Mouse (Mus musculus): ENCODE data around the gene Ubl3.

The Ubl3 gene

GRCm38 (mm10) chr5:148552187-148553071 is at the start of gene Ubl3:
Ubl3 (minus strand) TSS chr5:148552789.
- peak; percentile 84 to 90 for DNase-seq (ENCODE audit: low spot score in 2 of 2)

GRCm38 (mm10) chr5:148598376-148598775 is 45.8 kb upstream of the Ubl3 start:
- DNase-seq (ENCODE audit: low spot score in 2 of 2): no peak

- no peak for DNase-seq (ENCODE audit: low spot score in 2 of 2)
Measured at GRCm38 (mm10) chr5:148596086-148596753, 43.6 kb upstream of the Ubl3 start.

GRCm38 (mm10) chr5:148595459-148595751 is 42.8 kb upstream of the Ubl3 start:
- DNase-seq (ENCODE audit: low spot score in 2 of 2): no peak

- no peak for DNase-seq (ENCODE audit: low spot score in 2 of 2)
Measured at GRCm38 (mm10) chr5:148594693-148595458, 42.3 kb upstream of the Ubl3 start.

- DNase-seq (ENCODE audit: low spot score in 2 of 2): no peak
Measured at GRCm38 (mm10) chr5:148593607-148594006, 41.0 kb upstream of the Ubl3 start.

GRCm38 (mm10) chr5:148591448-148591862 is 38.9 kb upstream of the Ubl3 start:
- DNase-seq (ENCODE audit: low spot score in 2 of 2): no peak

- DNase-seq (ENCODE audit: low spot score in 2 of 2): no peak
Measured at GRCm38 (mm10) chr5:148590603-148591447, 38.2 kb upstream of the Ubl3 start.

- DNase-seq (ENCODE audit: low spot score in 2 of 2): no peak
Measured at GRCm38 (mm10) chr5:148588987-148589386, 36.4 kb upstream of the Ubl3 start.

GRCm38 (mm10) chr5:148588142-148588650 is 35.6 kb upstream of the Ubl3 start:
- no peak for DNase-seq (ENCODE audit: low spot score in 2 of 2)

- no peak for DNase-seq (ENCODE audit: low spot score in 2 of 2)
Measured at GRCm38 (mm10) chr5:148580388-148580985, 27.9 kb upstream of the Ubl3 start.

- DNase-seq (ENCODE audit: low spot score in 2 of 2): no peak
Measured at GRCm38 (mm10) chr5:148579156-148579555, 26.6 kb upstream of the Ubl3 start.

GRCm38 (mm10) chr5:148578353-148578752 is 25.8 kb upstream of the Ubl3 start:
- no peak for DNase-seq (ENCODE audit: low spot score in 2 of 2)

- no peak for DNase-seq (ENCODE audit: low spot score in 2 of 2)
Measured at GRCm38 (mm10) chr5:148577278-148577677, 24.7 kb upstream of the Ubl3 start.

GRCm38 (mm10) chr5:148575163-148575562 is 22.6 kb upstream of the Ubl3 start:
- no peak for DNase-seq (ENCODE audit: low spot score in 2 of 2)

- no peak for DNase-seq (ENCODE audit: low spot score in 2 of 2)
Measured at GRCm38 (mm10) chr5:148572676-148573075, 20.1 kb upstream of the Ubl3 start.

- DNase-seq (ENCODE audit: low spot score in 2 of 2): peak in 1 of 2 experiments; percentile 38
Measured at GRCm38 (mm10) chr5:148570571-148571304, 18.1 kb upstream of the Ubl3 start.

- DNase-seq (ENCODE audit: low spot score in 2 of 2): no peak
Measured at GRCm38 (mm10) chr5:148569444-148569843, 16.9 kb upstream of the Ubl3 start.

- DNase-seq (ENCODE audit: low spot score in 2 of 2): no peak
Measured at GRCm38 (mm10) chr5:148565636-148566035, 13.0 kb upstream of the Ubl3 start.

- DNase-seq (ENCODE audit: low spot score in 2 of 2): no peak
Measured at GRCm38 (mm10) chr5:148564073-148564472, 11.5 kb upstream of the Ubl3 start.

All from urinary bladder, postnatal 36 days (tissue).